Mouse (Mus musculus): ENCODE measurements around the gene Gm28230.

Gene Gm28230

GRCm38 (mm10) chr2:74724244-74725015, 2.1 kb upstream of the Gm28230 start:
- no peak for DNase-seq (ENCODE audit: low read depth, low spot score)

- no peak for DNase-seq (ENCODE audit: low read depth, low spot score)
Measured at GRCm38 (mm10) chr2:74725171-74725570, 1.4 kb upstream of the Gm28230 start.

GRCm38 (mm10) chr2:74726973-74727639, 578 bp downstream of the Gm28230 start:
- no peak for DNase-seq (ENCODE audit: low read depth, low spot score)

GRCm38 (mm10) chr2:74727640-74728302, 1.2 kb downstream of the Gm28230 start:
- no peak for DNase-seq (ENCODE audit: low read depth, low spot score)

GRCm38 (mm10) chr2:74728303-74728680, 1.8 kb downstream of the Gm28230 start:
- no peak for DNase-seq (ENCODE audit: low read depth, low spot score)

GRCm38 (mm10) chr2:74730331-74730730, 3.8 kb downstream of the Gm28230 start:
- DNase-seq (ENCODE audit: low read depth, low spot score), result no peak

- DNase-seq (ENCODE audit: low read depth, low spot score), result no peak
Measured at GRCm38 (mm10) chr2:74731055-74731454, 4.5 kb downstream of the Gm28230 start.

GRCm38 (mm10) chr2:74731799-74732512, 5.4 kb downstream of the Gm28230 start:
- DNase-seq (ENCODE audit: low read depth, low spot score), result no peak

GRCm38 (mm10) chr2:74732513-74733316, 6.2 kb downstream of the Gm28230 start:
- no peak for DNase-seq (ENCODE audit: low read depth, low spot score)

- no peak for DNase-seq (ENCODE audit: low read depth, low spot score)
Measured at GRCm38 (mm10) chr2:74733317-74733661, 6.8 kb downstream of the Gm28230 start.

- no peak for DNase-seq (ENCODE audit: low read depth, low spot score)
Measured at GRCm38 (mm10) chr2:74733765-74734164, 7.2 kb downstream of the Gm28230 start.

GRCm38 (mm10) chr2:74734451-74734850, 7.9 kb downstream of the Gm28230 start:
- DNase-seq (ENCODE audit: low read depth, low spot score), result no peak

GRCm38 (mm10) chr2:74734996-74735811, 8.7 kb downstream of the Gm28230 start:
- DNase-seq (ENCODE audit: low read depth, low spot score), result no peak

- DNase-seq (ENCODE audit: low read depth, low spot score), result no peak
Measured at GRCm38 (mm10) chr2:74735851-74736687, 9.5 kb downstream of the Gm28230 start.

GRCm38 (mm10) chr2:74736688-74737577, 10.4 kb downstream of the Gm28230 start:
- no peak for DNase-seq (ENCODE audit: low read depth, low spot score)

- no peak for DNase-seq (ENCODE audit: low read depth, low spot score)
Measured at GRCm38 (mm10) chr2:74737578-74738070, 11.1 kb downstream of the Gm28230 start.

GRCm38 (mm10) chr2:74738623-74739475, 12.3 kb downstream of the Gm28230 start:
- no peak for DNase-seq (ENCODE audit: low read depth, low spot score)

Measured in retina, postnatal 7 days (tissue).